Mouse (Mus musculus) T-helper 1 cell (primary cell): ENCODE measurements around the gene Eepd1.
"Not testable (repeated sequence)": the region's sequence is repeated elsewhere in the genome, so short reads cannot be mapped to it uniquely, and the experiment has no call there.

Experiments
- in situ Hi-C: fragments of 300-600 bp; cut with MboI, MseI; formaldehyde crosslinking; loops from one replicate; pipeline ENCODE4 v1.15.1; 2025; ENCODE audit warnings: high pct_unique_total_duplicates

Gene Eepd1

DNA sequence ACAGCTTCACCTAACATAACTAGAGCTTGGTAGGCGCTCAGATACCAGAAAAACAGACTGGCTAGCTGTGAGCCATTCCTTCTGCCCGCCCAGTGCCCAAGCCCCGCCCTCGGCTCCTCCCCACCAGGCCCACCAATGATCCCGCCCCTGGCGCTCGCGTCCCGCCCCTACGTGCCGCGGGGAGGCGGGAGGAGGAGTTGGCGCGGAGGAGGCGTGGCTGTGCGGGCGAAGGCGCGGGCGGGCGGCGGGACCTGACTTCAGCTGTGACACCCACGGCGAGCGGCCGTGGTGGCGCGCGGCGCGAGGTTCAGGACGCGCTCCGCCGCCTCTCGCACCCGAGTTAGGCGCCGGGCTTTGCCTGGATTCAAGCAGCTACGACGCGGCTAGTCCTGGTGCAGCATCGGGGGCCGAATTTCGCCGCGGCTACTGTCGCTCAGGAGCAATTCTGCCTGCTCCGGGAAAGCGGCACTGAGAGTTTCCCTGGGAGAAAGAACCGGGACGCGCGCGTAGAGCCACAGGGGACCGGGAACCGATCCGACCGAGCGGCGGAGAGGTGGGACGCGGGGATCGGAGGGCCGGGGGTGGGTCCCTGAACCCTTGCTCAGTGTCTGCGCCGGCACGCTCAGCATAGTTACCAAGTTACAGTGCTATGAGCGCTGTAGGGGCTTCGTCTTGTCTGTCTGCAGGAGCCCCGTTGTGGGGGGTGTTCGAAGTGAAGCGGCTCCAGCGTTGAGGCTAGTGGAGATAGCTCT lies at the start of gene Eepd1:
Eepd1 (plus strand) TSS at position 204 of the 752 bp plus-strand sequence.
- in situ Hi-C loops, result loop anchor here (10.0 kb wide), 1 partner anchor 307 kb away; no protein-coding TSS in a partner anchor

DNA sequence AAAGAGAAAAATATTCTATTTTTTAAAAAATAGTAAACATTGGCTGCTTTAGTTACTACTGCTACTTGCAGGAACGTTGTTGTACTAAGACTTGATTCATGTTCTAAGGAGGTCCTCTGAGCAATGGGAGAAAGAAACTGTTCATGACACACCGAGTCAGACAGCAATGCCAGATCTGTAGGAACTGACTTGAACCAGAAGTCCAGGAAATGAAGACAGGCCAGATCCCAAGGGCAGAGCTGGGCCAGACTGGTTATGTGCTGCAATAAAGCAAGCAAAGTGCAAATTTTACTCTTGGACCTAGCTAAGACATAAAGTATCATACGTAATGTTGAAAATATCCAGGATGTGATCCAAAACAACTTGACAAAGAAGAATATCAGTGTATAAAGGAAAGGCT lies 42.5 kb upstream of the Eepd1 start:
- in situ Hi-C loops, result loop anchor here (5.0 kb wide), 1 partner anchor 38 kb away; no protein-coding TSS in a partner anchor

DNA sequence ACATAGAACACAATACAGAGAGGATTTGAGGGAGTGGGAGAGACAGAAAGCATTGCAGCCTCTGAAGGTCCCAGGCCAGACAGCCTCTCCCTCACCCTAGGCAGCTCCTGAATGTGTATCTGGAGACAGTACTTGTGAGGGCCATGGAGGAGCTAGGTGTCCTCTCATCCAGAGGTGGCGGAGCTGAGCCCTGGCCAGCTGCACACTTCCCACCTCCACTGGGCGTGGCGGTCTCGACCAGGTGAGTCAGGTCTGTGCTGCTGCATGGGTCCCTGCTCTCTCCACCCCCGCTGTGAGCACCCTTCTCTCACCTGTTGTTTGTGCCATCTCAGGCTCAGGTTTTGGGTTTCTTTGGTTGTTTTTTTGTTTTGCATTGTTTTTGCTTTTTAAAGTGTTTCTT lies 41.3 kb upstream of the Eepd1 start:
- in situ Hi-C loops, result not testable (repeated sequence)

DNA sequence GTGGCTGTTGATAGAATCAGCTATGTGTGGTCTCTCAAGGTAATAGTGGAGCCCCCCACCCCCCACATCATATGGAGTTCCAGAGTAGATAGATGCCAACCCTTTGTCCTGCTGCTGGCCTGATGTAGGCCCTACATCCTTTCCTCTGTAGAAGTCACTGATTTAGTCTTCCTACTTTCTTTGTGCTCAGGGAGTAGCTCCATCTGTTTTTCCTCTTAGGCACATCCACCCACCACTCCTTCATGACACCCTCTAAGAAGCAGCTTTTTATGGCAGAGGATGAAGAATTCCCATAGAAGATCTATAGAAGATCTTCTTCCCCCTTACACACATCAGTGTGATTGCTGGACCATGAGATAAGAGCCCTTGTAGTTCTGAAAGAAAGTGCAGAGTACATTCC lies 39.3 kb upstream of the Eepd1 start:
- in situ Hi-C loops, result no loop called here

DNA sequence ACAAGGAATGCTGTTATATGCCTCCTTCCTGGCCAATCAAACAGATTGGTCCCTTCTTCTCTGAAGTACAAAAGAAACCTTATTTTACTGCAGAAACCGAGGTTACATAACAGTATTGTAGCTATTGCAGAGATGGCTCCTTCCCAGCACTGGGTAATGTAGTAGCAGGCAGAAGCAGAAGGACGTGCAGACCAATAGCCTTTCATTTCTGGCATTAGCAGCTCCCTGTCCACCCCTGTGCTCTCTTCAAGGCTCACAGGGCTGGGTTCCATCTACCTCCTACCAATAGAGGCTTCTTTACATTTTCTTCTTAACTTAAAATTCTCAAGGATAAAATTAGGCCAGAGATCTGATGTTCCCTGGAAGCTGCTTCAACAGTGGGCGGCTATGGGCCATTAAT lies 38.3 kb upstream of the Eepd1 start:
- in situ Hi-C loops, result no loop called here

DNA sequence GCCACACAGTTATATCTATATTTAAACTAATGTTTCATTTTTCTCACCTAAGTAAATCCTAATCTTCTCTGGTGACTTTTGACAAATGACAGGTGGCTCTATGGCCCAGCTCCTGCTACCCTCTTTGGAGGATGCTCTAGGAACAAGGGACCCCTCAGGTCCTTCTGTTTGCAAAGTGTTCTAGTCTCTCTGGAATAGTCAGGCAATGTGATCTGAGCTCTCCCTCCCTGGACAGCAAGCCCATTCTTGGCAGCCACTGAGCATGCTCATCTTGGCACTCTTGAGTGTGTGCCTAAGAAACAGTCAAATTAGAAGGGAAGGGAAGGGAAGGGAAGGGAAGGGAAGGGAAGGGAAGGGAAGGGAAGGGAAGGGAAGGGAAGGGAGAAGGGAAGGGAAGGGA lies 37.8 kb upstream of the Eepd1 start:
- in situ Hi-C loops, result no loop called here

DNA sequence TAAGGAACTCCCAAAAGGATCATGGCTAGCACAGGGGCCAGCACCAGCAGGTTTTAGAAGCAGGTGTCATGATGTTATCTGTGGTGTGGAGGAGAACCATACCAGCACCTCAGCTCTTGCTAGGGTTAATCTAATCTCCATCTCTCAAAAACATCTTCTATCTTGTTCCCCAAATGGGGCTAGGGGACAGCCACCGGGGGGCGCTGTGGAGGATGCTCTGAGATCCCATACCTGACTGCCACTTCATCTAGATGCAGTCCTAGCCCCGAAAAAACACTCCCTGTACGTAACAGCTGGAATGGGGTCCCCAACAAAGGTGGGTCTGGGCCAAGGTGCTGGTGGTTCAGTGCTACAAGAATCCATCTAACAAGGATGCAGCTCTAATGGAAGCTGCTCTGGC lies 31.0 kb upstream of the Eepd1 start:
- in situ Hi-C loops, result no loop called here

DNA sequence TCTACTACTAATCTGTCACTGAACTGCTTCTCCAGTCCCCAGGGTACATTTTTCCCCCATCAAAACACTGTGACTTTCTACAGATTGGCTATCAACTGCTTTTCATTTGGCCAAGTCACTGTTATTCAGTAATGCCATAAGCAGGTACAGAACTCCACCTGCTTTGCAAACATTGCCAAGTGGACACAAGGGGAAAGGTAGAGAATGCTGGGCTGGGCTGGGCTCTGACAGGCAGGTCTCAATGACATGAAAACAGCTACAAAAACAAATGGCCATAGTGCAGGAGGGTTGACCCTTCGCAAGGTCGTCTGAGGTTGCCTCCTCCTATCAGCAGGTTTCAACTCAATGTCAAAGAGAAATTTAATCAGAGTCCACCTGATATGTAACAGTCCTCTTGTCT lies 26.3 kb upstream of the Eepd1 start:
- in situ Hi-C loops, result no loop called here

DNA sequence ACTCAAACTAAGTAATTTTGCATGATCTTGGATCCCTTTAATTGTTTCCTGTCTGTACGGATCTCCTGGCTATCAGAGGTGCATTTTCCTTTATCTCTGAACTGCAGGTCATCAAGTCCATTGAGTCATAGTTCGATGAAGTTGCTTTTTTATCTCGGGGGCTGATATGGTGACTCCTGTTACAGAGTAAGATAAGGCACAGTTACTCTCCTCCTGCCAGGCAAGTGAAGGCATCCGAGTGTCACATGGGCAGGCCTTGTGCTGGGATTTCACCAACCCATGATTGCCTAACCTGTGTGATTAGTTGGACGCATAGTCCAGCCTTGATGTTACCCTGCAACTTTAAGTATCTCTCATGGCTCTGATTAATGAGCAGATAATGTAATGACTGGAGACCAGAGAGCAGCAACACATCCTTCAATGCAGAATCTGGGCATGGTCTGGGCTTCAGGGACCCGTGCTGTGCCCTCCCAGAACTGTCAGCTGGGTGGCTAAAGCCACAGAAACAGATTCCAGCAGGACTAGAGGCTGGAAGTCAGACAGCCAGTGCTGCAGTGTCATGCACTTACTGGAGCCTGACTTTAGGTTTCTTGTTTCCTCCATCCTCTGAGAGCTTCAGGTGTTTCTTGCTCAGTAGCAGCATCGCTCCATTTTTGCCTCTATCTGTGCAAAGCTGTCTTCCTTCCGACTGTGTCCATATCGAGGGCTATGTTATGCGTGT lies 20.4 kb upstream of the Eepd1 start:
- in situ Hi-C loops, result no loop called here

DNA sequence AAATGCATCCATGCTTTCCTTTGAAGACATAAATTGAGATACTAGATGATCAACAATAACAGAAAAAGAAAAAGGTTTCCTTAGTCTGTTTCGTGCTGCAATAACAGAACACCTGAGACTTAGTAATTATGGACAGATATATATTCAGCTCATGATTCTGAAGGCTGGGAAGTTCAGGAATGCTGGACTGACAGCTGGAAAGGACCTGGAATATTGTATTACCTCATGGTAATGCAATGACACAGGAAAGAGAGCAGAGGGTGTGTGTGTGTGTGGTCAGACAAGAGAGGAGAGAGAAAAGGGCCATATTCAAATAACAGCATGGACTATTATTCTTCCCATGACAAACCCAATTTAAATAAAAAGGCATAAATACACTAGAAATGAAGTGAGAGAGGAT lies 17.0 kb upstream of the Eepd1 start:
- in situ Hi-C loops, result no loop called here

DNA sequence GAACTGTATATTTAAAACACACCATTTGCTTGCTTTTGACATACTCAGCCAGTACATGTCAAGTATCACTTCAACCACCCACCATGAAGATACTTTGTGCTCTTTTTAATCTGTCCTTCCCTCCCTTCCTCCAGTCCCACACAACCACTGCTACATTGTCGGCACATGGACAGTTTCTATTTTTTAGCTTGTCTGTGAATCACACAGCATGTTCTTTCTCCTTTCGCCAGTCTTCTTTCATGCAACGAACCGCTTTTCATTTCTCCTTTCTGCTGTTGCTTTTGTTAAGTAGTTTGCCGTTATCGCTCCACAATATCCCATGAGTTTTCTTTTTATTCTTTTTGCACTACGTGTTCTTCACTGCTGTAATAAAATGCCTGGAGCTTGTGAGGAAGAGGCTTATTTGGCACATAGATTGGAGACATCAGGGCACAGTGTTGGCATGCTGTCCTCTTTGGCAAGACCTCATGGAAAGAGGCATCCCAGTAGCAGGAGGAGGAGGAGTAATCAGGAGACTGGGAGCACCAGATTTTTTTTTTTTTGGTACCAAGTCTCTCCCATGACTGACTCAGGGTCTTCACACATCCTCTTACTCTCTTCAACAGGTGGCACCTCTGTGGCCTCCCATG lies 1.8 kb upstream of the Eepd1 start:
- in situ Hi-C loops, result loop anchor here (5.0 to 10.0 kb wide), 2 partner anchors 42 to 305 kb away; no protein-coding TSS in a partner anchor

DNA sequence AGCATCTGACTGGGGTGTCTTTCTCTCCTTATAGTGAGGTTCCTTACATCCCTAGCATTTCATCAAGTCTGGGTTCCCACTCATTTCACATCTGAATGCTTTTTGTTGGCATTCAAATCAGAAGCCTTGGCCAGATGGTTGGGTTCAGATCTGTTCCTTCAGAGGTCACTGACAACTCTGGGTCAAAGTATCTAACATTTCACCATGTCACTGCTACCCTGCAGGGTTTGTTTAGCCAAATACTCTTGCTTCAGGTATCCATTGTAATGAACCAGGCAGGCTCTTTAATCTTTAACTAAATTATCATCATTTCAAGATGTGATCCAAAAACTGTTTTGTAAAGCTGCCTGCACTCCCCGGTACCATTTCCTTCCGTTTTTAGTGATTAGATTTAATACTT lies 671 bp upstream of the Eepd1 start:
- in situ Hi-C loops, result loop anchor here (10.0 kb wide), 1 partner anchor 306 kb away; no protein-coding TSS in a partner anchor

DNA sequence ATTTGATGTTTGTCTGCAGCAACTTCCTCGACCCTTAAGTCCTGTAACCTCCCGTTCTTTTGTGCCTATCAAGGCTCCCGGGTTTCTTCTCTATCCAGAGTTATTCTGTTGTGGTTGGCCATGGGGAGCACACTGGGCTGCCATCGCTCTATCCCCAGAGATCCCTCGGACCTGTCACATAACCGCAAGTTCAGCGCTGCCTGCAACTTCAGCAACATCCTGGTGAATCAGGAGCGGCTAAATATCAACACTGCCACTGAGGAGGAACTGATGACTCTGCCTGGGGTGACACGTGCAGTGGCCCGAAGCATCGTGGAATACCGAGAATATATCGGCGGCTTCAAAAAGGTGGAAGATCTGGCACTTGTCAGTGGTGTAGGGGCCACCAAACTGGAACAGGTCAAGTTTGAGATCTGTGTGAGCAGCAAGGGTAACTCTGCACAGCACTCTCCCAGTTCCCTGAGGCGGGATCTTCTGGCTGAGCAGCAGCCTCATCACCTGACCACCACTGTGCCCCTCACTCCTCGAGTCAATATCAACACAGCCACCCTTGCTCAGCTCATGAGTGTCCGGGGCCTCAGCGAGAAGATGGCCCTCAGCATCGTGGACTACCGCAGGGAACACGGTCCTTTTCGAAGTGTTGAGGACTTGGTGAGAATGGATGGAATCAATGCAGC lies 1.1 kb downstream of the Eepd1 start:
- in situ Hi-C loops, result loop anchor here (10.0 kb wide), 1 partner anchor 308 kb away; no protein-coding TSS in a partner anchor

DNA sequence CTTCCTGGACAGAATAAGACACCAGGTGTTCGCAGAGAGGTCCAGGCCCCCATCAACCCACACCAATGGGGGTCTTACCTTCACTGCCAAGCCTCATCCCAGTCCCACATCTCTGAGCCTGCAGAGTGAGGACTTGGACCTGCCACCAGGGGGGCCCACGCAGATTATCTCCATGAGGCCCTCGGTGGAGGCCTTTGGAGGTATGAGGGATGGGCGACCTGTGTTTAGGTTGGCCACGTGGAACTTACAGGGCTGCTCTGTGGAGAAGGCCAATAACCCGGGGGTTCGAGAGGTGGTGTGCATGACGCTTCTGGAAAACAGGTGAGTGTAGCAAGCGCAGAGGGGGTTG lies 1.6 kb downstream of the Eepd1 start:
- in situ Hi-C loops, result loop anchor here (10.0 kb wide), 1 partner anchor 308 kb away; no protein-coding TSS in a partner anchor

DNA sequence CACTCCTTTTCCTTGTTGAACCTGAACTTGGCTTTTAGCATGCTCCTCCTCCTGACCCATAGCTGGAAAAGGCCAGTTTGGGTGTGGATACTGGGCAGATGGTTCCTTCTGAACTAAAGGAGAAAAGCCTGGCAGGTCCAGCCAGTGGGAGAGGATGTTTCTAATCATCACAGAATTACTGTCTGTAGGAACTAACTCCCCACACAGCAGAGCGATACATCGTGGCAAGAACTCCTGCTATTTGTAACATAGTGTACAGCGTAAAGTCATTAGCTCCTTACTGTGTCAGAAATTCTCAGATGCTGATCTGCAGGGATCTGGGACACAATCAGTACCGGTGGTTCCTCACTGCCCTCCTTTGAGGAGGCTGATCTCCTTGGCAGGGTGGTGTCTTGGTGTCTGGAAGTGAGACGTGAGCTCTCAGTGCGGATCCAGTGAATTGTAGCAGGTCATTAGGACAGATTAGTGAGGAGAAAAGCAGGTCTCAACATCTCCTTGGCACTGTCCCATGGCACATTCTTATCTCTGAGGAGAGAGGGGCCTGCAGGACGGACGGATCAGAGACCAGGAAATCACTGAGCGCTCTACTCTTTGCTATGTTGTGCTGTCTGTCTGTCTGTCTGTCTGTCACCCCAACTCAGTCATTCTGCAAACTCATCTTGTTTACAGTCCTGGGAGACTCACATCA lies 2.7 kb downstream of the Eepd1 start:
- in situ Hi-C loops, result loop anchor here (10.0 kb wide), 1 partner anchor 309 kb away; no protein-coding TSS in a partner anchor

DNA sequence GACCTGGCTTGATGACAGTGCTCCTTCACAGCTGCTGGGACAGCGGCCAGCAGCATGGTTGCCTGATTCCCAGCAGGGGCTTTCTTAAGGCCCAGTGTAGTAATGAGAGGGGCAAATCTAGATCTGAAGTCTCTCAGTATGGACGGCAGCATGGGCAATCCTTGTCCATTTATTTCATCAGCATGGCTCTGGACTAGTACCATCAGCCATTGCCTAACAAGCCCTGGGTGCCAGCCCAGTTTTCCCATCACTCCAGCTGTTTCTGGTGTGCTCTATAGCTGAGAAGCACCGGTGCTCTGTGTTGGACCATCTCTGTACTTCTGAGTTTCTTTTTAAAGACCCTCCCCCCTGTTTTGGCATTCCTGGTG lies 3.3 kb downstream of the Eepd1 start:
- in situ Hi-C loops, result loop anchor here (10.0 kb wide), 1 partner anchor 310 kb away; no protein-coding TSS in a partner anchor

DNA sequence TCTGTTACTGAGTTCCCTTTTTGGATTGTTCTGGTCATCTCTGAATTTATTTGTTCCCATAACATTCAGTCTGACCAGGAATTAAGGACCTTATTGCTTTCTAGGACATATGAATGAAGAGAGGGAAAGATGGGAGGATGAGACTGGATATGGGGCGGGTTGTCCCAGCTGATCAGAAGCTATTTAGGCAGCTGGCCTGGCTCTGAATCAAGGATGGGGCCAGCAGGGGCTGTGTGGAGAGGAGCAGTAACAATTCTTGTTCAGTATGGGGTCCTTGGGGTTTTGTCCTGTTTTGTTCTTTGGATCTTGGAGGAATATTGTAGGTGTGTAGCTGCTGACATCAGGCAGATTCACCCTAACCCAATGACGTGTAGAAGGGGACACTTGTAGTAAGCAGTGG lies 3.7 kb downstream of the Eepd1 start:
- in situ Hi-C loops, result loop anchor here (10.0 kb wide), 1 partner anchor 310 kb away; no protein-coding TSS in a partner anchor

DNA sequence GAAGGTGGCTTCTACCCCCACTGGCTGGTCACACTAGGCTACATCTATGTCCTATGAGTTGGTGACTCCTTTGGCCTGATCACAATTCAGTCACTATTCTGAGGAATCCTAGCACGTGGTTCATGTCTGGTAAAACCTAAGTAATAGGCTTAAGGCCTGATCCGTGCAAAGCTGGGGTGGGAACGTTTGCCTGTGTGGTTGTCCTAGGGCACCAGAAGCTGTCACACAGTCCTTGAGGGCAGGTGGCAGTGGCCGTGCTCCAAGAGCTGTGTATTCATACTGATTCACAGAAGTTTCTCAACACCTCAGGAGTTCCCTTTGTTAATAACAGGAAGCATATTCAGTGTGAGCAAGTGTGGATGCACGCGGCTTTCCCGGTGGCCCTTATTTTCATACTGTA lies 4.1 kb downstream of the Eepd1 start:
- in situ Hi-C loops, result loop anchor here (10.0 kb wide), 1 partner anchor 311 kb away; no protein-coding TSS in a partner anchor

DNA sequence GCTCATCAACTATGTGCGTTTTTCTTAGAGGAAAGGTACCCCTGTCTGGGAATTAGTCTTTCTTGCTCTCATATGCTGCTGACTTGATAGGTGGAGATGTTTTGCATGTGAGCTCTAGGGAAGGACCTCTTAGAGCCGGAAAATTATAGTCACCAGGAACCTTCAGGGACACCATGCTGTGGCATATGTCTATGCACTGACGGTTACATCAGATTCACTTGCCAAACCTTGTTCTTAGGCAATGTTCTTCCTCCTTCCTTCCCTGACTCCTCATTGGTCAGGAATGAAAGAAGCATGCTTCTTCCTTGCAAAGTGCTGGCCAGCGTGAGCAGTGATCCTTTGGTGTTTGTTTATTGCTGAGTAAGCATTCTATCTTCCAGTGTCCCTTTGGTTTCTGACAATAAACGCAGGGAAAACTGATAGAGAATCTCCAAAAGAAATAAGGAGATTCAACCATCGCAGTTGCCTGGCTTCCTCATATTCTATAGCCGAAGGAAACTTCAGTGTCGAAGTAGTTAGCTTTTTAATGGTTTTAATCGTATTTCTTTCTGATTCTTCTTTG lies 5.0 kb downstream of the Eepd1 start:
- in situ Hi-C loops, result loop anchor here (10.0 kb wide), 1 partner anchor 312 kb away; no protein-coding TSS in a partner anchor

DNA sequence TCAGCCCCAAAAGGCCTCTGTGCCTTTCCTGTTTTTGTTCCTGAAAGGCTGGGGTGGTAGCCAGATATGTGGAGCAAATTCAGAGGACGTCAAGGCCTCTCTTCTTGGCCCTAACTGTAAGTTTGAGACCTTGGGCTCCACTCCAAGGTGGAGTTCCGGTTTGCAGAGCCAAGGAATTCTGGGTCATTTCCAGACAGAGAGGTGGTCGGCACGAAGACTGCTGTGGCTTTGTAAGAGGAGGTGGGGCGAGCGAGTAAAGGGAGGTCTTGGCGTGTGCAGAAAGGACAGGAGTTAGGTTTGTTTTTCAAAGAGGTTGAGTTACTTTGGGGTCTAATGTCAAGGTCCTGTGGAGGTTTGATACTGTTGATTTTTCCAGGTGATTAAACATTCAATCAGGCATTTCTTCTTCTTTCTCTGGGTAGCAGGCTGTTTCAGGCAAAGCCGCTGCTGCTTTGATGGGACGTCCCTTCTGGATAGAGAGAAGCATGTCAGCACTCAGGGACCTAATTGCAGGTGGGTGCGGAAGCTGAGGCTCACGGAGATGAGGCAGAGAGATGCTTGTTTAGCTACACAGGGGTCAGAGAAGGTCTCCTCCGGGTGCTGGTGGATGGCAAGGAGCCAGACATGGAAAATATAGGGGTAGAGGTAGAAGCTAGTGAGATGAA lies 6.2 kb downstream of the Eepd1 start:
- in situ Hi-C loops, result loop anchor here (10.0 kb wide), 1 partner anchor 313 kb away; no protein-coding TSS in a partner anchor
